Mouse (Mus musculus) brain, embryonic 14.5 days (tissue): Measurements from ENCODE around the gene Diaph2.

Experiments used
- CTCF ChIP-seq: fragments of 200-500 bp; IDR thresholded peaks from 2 replicates; pipeline ENCODE4 v1.5.1; 2012; ENCODE audit warnings: inconsistent platforms, mild to moderate bottlenecking, moderate library complexity, borderline replicate concordance; ENCODE audit not compliant: insufficient read depth, insufficient read length; ENCODE audit errors: extremely low read depth
- POLR2A ChIP-seq: fragments of 200-500 bp; IDR thresholded peaks from 2 replicates; pipeline ENCODE4 v1.6.1; 2012; ENCODE audit warnings: mild to moderate bottlenecking, inconsistent platforms, borderline replicate concordance; ENCODE audit not compliant: poor library complexity, insufficient read depth, insufficient read length, severe bottlenecking; ENCODE audit errors: extremely low read depth

DNA sequence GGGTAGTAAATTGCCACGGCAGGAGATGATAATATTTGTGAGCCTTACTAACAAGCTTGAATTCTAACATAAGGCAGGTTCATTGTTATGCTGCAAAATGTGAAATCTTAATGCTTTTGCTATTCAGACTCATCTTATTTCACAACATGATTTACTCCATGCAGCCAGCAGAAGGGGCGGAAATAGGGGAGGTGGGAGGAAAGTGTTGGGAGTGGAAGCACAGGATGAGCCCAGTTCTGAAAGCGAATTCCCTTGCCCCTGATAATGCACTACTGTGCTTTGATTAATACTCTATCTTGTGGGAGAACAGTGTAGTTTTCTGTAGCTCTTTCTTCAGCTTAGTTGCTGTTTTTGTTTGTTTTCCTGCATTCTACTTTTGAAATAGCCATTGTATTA lies 753.9 kb downstream of the Diaph2 start:
- TF ChIP-seq POLR2A: no peak
- no peak for TF ChIP-seq CTCF
